Mouse (Mus musculus) CH12.LX (cell line): ENCODE results near the gene Atp6v1g2. TPM values are rescaled to one million over a fixed set of nuclear protein-coding genes. Genes with fewer than 3 reads are reported as not detected.
A peak's percentile ranks its signal among the peaks of the same experiment; 100 is the strongest.

Source experiments
- DNase-seq: peaks from one replicate; pipeline ENCODE4 v3.0.0-alpha.2; 2013; ENCODE audit errors: extremely low read depth
- H3K27ac ChIP-seq: 2 replicates; pipeline ENCODE4 v1.5.1; 2012; ENCODE audit warnings: low read depth, mild to moderate bottlenecking, control low read depth, moderate library complexity; ENCODE audit not compliant: insufficient read depth
- H3K27me3 ChIP-seq: replicated peaks from 2 replicates; pipeline ENCODE3; 2012; ENCODE audit warnings: inconsistent platforms
- H3K36me3 ChIP-seq, 2 experiments: replicated peaks in 1 of 2; 2 replicates each; pipeline versions ENCODE3 to v1.6.1; 2012; ENCODE audit warnings: inconsistent platforms in 1 of 2, low read length in 1 of 2, mild to moderate bottlenecking in 1 of 2, mixed read lengths in 1 of 2, moderate library complexity in 1 of 2; ENCODE audit not compliant: control insufficient read depth in 1 of 2, insufficient read depth in 1 of 2
- H3K4me1 ChIP-seq, 2 experiments: 2 replicates each; pipeline ENCODE4 v1.6.1; 2012; ENCODE audit warnings: inconsistent platforms in 1 of 2, moderate library complexity in 1 of 2; ENCODE audit not compliant: insufficient read depth in 2 of 2, control insufficient read depth in 1 of 2
- H3K4me2 ChIP-seq: 2 replicates; pipeline ENCODE4 v1.6.1; 2012; ENCODE audit warnings: low read depth, mild to moderate bottlenecking, control low read depth; ENCODE audit not compliant: poor library complexity, insufficient read depth, severe bottlenecking
- H3K4me3 ChIP-seq, 3 experiments: fragments of 150-350 bp in 1 of 3; sonication (generic) in 1 of 3; replicated peaks in 1 of 3; 2 replicates each; pipeline versions ENCODE3 to v1.5.1; 2011 to 2012; ENCODE audit warnings: low read depth in 2 of 3, low read length in 2 of 3, mild to moderate bottlenecking in 2 of 3, moderate library complexity in 2 of 3, control low read depth in 1 of 3, improper control_type of control experiment in 1 of 3, inconsistent platforms in 1 of 3, mixed read lengths in 1 of 3; ENCODE audit not compliant: poor library complexity in 1 of 3
- H3K79me2 ChIP-seq: replicated peaks from 2 replicates; pipeline ENCODE4 v1.6.1; 2012; ENCODE audit warnings: mild to moderate bottlenecking, moderate library complexity; ENCODE audit not compliant: control insufficient read depth, poor library complexity, insufficient read depth, severe bottlenecking; ENCODE audit errors: extremely low read depth
- H3K9ac ChIP-seq: 2 replicates; pipeline ENCODE4 v1.6.1; 2012; ENCODE audit warnings: low read depth, mild to moderate bottlenecking, control low read depth, moderate library complexity; ENCODE audit not compliant: insufficient read depth
- H3K9me3 ChIP-seq: replicated peaks from 2 replicates; pipeline ENCODE3; 2012; ENCODE audit warnings: low read length, inconsistent platforms, mixed read lengths
- BHLHE40 ChIP-seq: IDR thresholded peaks from 2 replicates; pipeline ENCODE4 v1.6.1; 2011; ENCODE audit warnings: mild to moderate bottlenecking, low read depth, low read length, improper control_type of control experiment
- CTCF ChIP-seq, 2 experiments: IDR thresholded peaks in 1 of 2; conservative IDR thresholded peaks in 1 of 2; 2 replicates each; pipeline ENCODE4 v1.5.1; 2011 to 2012; ENCODE audit warnings: low read depth in 2 of 2, low read length in 2 of 2, improper control_type of control experiment in 1 of 2, inconsistent platforms in 1 of 2, mild to moderate bottlenecking in 1 of 2, moderate library complexity in 1 of 2
- E2F4 ChIP-seq: IDR thresholded peaks from 2 replicates; pipeline ENCODE4 v1.6.1; 2011; ENCODE audit warnings: low read depth, low read length, improper control_type of control experiment; ENCODE audit not compliant: insufficient replicate concordance
- ETS1 ChIP-seq: conservative IDR thresholded peaks from 2 replicates; pipeline ENCODE4 v1.6.1; 2012; ENCODE audit warnings: low read depth, mild to moderate bottlenecking, inconsistent platforms, low read length, improper control_type of control experiment, moderate library complexity
- HCFC1 ChIP-seq: IDR thresholded peaks from 2 replicates; pipeline ENCODE4 v1.6.1; 2012; ENCODE audit warnings: low read depth, mild to moderate bottlenecking, inconsistent platforms, low read length, improper control_type of control experiment
- IRF4 ChIP-seq: IDR thresholded peaks from 2 replicates; pipeline ENCODE4 v1.6.1; 2014; ENCODE audit warnings: low read depth, mild to moderate bottlenecking, inconsistent platforms, low read length, improper control_type of control experiment
- NELFE ChIP-seq: IDR thresholded peaks from 2 replicates; pipeline ENCODE4 v1.6.1; 2011; ENCODE audit warnings: low read depth, low read length, improper control_type of control experiment
- POLR2AphosphoS2 ChIP-seq: IDR thresholded peaks from 2 replicates; pipeline ENCODE4 v1.6.1; 2011; ENCODE audit warnings: low read depth, low read length, improper control_type of control experiment
- RAD21 ChIP-seq: IDR thresholded peaks from 2 replicates; pipeline ENCODE4 v1.6.1; 2011; ENCODE audit warnings: low read depth, mild to moderate bottlenecking, low read length, improper control_type of control experiment, moderate library complexity
- dilution Hi-C: fragments of 300-500 bp; cut with MboI; formaldehyde crosslinking; loops from 2 replicates; pipeline ENCODE4 v1.14.3; 2020; ENCODE audit warnings: low sequenced_read_pairs; ENCODE audit not compliant: extremely low pct_unique_long_range_greater_than_20kb, extremely low pct_ligation_motif_present
- in situ Hi-C: fragments of 300-500 bp; cut with MboI; formaldehyde crosslinking; loops from 3 replicates; pipeline ENCODE4 v1.14.3; 2019; ENCODE audit warnings: low sequenced_read_pairs, low pct_ligation_motif_present, low pct_unique_long_range_greater_than_20kb, mixed read lengths
- polyA plus RNA-seq: library from polyadenylated mRNA; unstranded; fragments of >175 nt; gene quantifications from 2 replicates; pipeline ENCODE4 v1.2.1, GENCODE M21; 2012; ENCODE audit warnings: low read depth; ENCODE audit not compliant: insufficient read length
- total RNA-seq, 2 experiments: library from RNA; depleted of rRNA; stranded (reverse); fragments of 300-350 nt in 1 of 2; fragments of >200 nt in 1 of 2; gene quantifications; 2 replicates each; pipeline ENCODE4 v1.2.3; 2012 to 2014

The Atp6v1g2 gene
- total and polyA plus RNA-seq, 3 experiments: 0.23 to 1.4 (median 0.76) TPM

DNA sequence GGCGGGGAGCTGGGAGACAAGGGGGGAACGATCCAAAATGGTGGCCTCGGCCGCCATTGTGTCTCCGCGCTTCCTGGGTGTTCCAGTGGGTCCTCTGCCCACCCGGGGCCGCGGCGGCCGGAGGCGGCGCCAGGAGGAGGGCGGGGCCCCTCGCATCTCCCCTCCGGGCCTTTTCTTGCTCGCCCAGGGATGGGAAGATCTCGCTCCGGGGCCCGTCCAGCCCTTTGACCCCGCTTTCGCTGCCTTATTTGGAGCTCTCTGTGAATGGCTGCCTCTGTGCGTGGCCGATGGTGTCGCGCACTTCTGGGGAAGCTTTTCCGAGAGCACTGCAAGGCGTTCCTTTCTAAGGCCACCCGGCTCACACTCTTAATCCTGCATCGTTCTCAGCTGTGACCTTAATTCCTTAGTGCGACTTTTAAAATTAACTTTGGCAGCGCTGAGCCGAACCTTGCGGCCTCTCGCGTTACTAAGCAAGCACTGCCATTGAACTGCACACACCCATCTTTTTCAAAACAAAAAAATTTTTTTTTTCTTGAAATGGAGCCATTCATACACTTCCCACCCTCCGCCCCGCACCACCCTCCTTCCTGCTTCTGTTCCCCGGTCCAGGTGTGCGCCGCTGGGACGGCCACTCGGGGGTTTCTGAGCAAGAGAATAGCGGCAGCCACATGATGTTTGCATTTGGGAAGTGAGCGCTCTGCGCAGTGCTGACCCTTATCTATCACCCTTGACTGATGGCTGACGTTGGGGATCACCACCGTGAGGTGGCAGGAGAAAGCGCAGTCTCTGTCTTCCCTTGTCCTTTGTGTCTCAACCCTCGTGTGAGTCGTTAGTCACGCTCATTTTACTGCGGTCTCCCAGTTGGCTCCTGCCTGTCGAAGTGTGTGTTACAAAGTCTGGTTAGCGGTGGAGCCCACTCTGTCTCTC is 8.8 kb downstream of the Atp6v1g2 start (continued):
- TF ChIP-seq NELFE: no peak
- TF ChIP-seq, all 38 proteins: peak for 12

GRCm38 (mm10) chr17:35243086-35243485 is 9.6 kb downstream of the Atp6v1g2 start:
- in situ Hi-C loops (no loop called here), dilution Hi-C loops (no loop called here)
- H3K9me3 ChIP-seq: no peaks in the 10 kb centered on the region
- peak overlapping the region; percentile 90 to 92 (median 92) for H3K4me3 ChIP-seq
- peak overlapping the region; percentile 76 for H3K4me2 ChIP-seq
- peaks cover 6% of the 10 kb centered on the region for H3K27me3 ChIP-seq
- DNase-seq: no peak
- H3K9ac ChIP-seq: peak overlapping the region; percentile 99
- H3K27ac ChIP-seq: no peak overlapping the region
- H3K4me1 ChIP-seq: peaks cover 6 to 45% of the 10 kb centered on the region in 2 experiments
- TF ChIP-seq CTCF (conservative IDR thresholded peaks at IDR 0.05 in 1 of 2, IDR thresholded peaks at IDR 0.05 in 1 of 2; ENCODE audit: low read depth in 2 of 2, low read length in 2 of 2): peak in 1 of 2 experiments; percentile 19; a peak in 2 of 4 replicates
- TF ChIP-seq BHLHE40: no peak
- TF ChIP-seq POLR2AphosphoS2: 0 out of 2 replicates have a peak, but pooled peaks have one; percentile 8
- TF ChIP-seq, all 38 proteins: peak for 2
- peaks cover 43 to 56% of the 10 kb centered on the region in 2 experiments for H3K36me3 ChIP-seq
- peaks cover 59% of the 10 kb centered on the region for H3K79me2 ChIP-seq

GRCm38 (mm10) chr17:35244999-35245398 is 11.5 kb downstream of the Atp6v1g2 start:
- Histone ChIP-seq H3K4me1 (peaks cover 6 to 41% of the 10 kb centered on the region in 2 experiments), H3K9me3 (no peaks in the 10 kb centered on the region), H3K36me3 (peaks cover 61 to 72% of the 10 kb centered on the region in 2 experiments), H3K79me2 (peaks cover 59% of the 10 kb centered on the region), H3K4me2 (peak overlapping the region; percentile 76), H3K27ac (no peak overlapping the region), H3K9ac (peak overlapping the region; percentile 99; the same call in 1 of the 2 replicates), H3K27me3 (peaks cover 14% of the 10 kb centered on the region), H3K4me3 (peak overlapping the region in 1 of 3 experiments; percentile 92)
- in situ Hi-C loops: no loop called here
- dilution Hi-C loops: no loop called here
- TF ChIP-seq HCFC1 (no peak), E2F4 (no peak), NELFE (no peak), ETS1 (no peak), CTCF (conservative IDR thresholded peaks at IDR 0.05 in 1 of 2, IDR thresholded peaks at IDR 0.05 in 1 of 2; ENCODE audit: low read depth in 2 of 2, low read length in 2 of 2) (no peak), IRF4 (no peak), RAD21 (no peak)
- no peak for DNase-seq
